Mouse (Mus musculus): ENCODE results near the gene Zfpl1.

GRCm38 (mm10) chr19:6058966-6059365 lies 25.8 kb downstream of the Zfpl1 start:
- TF ChIP-seq POLR2A (IDR thresholded peaks at IDR 0.05; ENCODE audit: low read depth, low read length): no peak
- no peak for TF ChIP-seq CTCF (IDR thresholded peaks at IDR 0.05; ENCODE audit: extremely low read depth, insufficient read depth, insufficient read length, insufficient replicate concordance)
